Mouse (Mus musculus) urinary bladder, adult 18-20 months (tissue): ENCODE measurements at regions not wholly inside any gene's neighbourhood (a gene's known extent, or its start where the extent isn't known, plus 50 kb on each side); places are given as distances from the start of the nearest gene placed in this dataset.

Experiments
- DNase-seq, 2 experiments: peaks; one replicate each; pipeline ENCODE4 v3.0.0; 2022; ENCODE audit warnings: low spot score in 2 of 2, mixed read lengths in 2 of 2

DNA sequence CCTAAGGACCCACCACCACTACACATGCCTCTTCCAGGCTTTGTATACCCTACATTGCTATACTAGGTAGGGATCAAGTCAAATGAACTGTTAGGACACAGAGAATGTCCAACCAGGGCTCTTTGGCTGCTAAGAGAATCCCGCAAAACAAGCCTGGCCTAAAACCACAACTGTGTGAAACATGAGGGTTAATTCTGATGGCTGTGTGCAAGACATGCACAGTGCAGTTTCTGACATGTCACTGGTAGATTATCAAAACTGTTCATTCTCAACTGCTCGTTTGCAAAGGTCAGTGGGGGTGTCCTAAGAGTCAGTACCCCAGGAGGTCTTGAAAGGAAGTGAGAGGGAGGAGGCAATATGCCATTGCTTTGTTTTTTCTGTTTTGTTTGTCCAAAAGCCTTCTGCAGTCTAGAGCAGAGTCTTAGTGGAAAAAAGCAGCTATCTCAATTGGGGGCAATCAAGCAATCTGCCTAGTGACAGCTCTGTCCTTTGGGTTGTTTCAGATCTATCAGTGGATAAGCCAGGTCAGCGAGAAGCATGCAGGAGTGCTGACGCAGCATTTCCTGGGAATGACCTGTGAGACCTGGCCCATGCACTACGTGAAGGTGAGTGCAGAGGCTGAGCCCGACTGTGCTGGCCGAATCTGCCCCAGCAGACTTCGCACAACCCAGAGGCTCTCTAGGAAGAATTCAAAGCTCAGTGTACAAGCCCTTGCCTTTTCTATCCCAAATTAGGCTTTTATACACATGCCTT is 151.3 kb upstream of the 4933402D24Rik start:
- DNase-seq, result no peak

- DNase-seq, result no peak
These were observed 149.1 kb upstream of the 4933402D24Rik start for GRCm38 (mm10) chr1:63918200-63918599.

GRCm38 (mm10) chr1:63916907-63917650 is 148.0 kb upstream of the 4933402D24Rik start:
- DNase-seq, result no peak

GRCm38 (mm10) chr1:63910765-63911164 is 141.7 kb upstream of the 4933402D24Rik start:
- DNase-seq, result no peak

DNA sequence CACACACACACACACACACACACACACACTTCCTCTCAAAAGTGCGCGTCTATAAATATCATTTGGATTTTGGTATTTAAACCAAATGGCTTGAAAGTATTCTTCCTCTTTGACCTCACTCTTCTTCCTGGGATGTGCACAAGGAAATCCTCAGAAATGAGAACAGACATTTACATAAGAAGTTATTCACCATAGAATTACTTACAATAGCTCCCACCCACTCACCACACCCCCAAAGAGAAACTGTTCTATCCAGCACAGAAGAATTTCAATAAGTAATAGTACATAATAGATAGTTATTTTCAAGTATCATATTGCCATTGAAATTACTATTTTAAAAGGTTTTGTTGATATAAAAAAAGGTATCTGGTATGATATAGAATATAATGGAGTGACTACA is 140.1 kb upstream of the 4933402D24Rik start:
- no peak for DNase-seq

- DNase-seq, result no peak
These were observed 134.6 kb upstream of the 4933402D24Rik start for GRCm38 (mm10) chr1:63903620-63904019.

DNA sequence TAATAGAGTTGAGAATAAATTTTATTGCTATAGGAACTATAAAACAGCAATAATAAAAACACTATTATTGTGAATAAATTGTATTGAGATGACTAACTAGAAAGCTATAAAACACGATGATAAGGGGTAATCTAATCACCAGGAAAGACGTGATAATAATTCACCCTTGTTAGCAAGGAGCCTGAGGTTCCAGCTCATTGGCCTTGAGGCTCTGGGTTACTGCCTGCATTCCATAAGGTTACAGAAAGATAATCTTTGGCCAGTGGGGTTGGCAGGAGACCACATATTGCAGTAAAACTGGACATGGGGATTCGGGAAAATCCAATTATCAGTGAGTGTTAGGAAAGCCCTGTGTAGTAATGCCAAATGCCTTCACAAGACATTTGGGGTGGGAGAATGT is 134.1 kb upstream of the 4933402D24Rik start:
- peak in 1 of 2 experiments; percentile 60 for DNase-seq

DNA sequence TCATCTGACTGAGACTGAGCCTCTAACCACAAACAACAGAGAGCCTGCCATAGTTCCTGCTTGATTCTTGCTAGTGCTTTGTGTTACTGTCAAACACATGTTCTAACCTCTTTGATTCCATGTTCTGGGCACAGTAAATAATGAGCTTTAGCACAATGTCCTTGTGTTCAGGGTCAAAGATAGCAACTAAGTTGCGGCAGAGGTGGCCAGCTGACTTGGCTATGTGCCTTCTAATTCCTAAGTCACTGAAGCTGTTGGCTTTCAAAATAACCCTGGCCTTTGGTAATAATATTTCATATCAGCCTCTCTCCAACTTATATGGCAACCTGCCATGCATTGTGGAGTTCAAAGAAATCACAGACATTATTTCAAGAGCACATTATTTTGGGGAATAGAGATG is 133.3 kb upstream of the 4933402D24Rik start:
- DNase-seq, result no peak

- DNase-seq, result no peak
These were observed 130.8 kb upstream of the 4933402D24Rik start for GRCm38 (mm10) chr1:63899631-63900577.

DNA sequence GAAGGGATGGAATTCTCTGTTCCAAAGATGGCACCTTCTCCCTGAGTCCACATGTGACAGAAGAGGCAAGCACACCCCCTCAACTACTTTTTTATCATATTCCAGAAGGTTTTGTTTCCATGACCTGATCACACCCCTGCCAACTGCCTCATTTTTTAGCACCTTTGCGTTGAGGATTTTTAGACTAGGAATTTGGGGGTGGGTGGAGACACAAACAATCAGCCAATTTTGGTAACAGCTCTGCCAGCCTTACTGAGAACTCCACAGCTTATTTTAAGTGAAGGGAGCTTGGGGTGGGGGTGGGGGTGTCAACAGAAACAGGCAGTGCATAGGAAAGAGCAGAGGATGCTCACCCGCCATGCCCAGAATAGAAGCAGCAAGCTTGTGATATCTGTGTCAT is 129.7 kb upstream of the 4933402D24Rik start:
- DNase-seq, result no peak

GRCm38 (mm10) chr1:63897556-63897955 is 128.5 kb upstream of the 4933402D24Rik start:
- DNase-seq, result no peak

GRCm38 (mm10) chr1:63879570-63879969 is 110.5 kb upstream of the 4933402D24Rik start:
- DNase-seq, result no peak

GRCm38 (mm10) chr1:63876589-63877251 is 107.7 kb upstream of the 4933402D24Rik start:
- no peak for DNase-seq

DNA sequence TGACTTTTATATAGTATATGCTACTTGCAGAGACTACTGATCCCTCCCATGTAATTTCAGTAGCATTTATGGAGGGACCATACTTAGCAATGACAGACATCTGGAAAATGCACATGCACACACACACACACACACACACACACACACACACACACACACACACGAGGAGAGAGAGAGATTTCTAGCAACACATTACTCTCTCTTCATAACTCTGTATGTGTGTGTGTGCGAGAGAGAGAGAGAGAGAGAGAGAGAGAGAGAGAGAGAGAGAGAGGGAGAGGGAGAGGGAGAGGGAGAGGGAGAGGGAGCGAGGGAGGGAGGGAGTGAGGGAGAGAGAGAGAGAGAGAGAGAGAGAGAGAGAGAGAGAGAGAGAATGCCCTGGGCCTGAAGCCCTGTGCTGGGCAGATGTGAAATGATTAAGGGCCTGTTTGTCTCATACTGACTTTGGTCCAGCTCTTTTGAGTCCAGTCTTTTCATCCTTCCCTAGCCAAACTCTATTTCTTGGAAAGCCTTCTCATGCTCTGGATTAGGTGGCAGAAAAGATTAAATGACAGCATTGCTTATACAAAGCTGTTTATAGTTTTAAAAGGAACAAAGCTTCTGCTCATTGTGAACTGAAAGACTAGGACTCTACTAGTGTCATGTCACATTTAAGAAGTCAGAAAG is 106.4 kb upstream of the 4933402D24Rik start:
- no peak for DNase-seq

DNA sequence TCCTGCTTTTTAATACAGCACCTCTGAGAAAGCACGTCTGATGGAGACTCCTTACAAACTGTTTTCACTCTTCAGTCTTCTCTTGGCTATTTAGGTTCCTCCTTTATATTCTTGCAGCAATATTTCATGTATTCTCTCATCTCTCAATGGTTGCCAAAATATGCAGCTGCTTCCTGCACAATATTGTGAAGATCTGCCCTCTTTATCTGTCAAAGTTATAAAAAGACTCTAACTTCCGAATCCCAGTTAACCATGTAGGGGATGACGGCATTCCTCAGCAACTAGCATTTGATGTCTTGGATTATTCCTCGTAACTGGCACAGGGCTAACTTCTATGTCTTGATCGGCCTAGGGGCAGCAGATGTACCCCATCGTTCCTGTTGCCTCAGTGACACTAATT is 102.8 kb upstream of the 4933402D24Rik start:
- DNase-seq, result no peak

- DNase-seq, result no peak
These were observed 100.3 kb upstream of the 4933402D24Rik start for GRCm38 (mm10) chr1:63869342-63869741.

GRCm38 (mm10) chr1:63857933-63858649 is 89.0 kb upstream of the 4933402D24Rik start:
- DNase-seq, result no peak

- no peak for DNase-seq
These were observed 88.4 kb upstream of the 4933402D24Rik start for GRCm38 (mm10) chr1:63857468-63857867.

DNA sequence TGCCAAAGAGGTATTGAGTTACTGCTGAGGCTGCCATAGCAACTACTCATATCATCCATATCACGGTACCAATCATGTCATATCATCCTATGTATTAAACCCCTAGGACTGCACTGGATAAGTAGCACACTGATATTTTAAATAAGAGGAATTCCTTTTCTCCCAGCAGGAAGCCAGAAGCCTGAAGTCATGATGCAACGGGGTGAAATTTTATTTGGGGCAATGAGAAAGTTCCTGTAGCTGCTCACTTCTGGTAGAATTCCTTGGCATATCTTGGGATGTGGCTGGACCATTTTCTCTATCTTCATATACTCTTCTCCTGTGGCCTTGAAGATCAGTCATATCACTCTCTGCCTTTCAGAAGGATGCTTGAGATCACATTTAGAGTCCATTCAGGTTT is 87.3 kb upstream of the 4933402D24Rik start:
- no peak for DNase-seq

DNA sequence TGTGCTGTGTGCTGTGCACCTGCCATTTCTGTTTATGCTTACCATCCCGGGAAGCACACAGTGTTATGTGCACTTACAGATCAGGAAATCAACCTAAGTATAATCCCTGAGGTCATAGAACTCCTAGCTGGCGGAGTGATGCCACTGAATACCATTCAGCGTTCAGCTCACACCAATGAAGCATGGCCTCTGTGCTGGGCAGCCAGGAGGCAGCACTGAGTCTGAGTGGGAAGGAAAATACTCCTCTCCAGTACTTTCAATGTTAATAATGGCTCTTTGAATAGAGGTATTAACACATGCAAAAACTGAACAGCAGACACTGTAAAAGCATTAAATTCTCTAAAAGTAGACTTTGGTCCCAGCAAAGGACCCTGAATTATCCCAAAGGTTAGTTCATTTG is 85.7 kb upstream of the 4933402D24Rik start:
- DNase-seq, result no peak
